Mouse (Mus musculus): ENCODE measurements at regions not wholly inside any gene's neighbourhood (a gene's known extent, or its start where the extent isn't known, plus 50 kb on each side); places are given as distances from the start of the nearest gene placed in this dataset.
A peak's percentile ranks its signal among the peaks of the same experiment; 100 is the strongest.

DNA sequence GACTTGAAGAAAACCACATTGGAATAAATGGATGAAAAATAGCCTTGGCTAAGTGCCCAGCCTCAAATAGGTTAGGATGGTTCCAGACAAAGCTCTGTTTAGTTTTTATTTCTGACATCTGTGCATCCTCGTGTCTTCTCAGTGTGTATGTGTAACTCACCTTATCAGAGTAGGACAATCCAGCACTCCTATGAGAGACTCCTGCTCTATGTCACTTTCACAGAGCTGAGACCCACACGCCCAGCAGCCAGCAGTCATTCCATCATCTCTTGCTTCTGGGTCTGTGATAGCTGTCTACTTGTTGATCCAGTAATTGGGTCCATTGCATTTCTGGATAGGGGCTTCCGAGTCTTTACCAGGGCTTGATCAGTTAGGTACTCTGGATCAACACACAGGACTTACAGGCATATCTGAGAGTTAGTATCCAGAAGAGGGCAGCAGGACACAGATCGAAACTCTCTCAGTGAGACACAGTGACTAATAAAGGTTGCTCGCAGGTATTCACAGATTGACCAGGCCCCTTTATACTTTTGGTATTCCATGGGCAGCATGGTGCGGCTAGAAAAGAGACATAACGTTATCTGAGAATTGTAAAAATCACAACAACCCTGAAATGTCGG, 286.3 kb upstream of the Fam92a start:
- no peak overlapping the region for H3K4me2 ChIP-seq (ENCODE audit: insufficient read depth, low read depth, poor library complexity, severe bottlenecking)
- TF ChIP-seq JUN (IDR thresholded peaks at IDR 0.05; ENCODE audit: insufficient read depth, low read depth, low read length) (no peak), RAD21 (IDR thresholded peaks at IDR 0.05; ENCODE audit: low read depth, low read length) (peak; percentile 22), SMC3 (IDR thresholded peaks at IDR 0.05; ENCODE audit: low read depth, low read length) (0 out of 2 replicates have a peak, but pooled peaks have one; percentile 5)
- no peak overlapping the region for H3K27ac ChIP-seq (ENCODE audit: insufficient read depth, low read depth)
- peak; percentile 7 for DNase-seq (ENCODE audit: extremely low read depth)
- in situ Hi-C loops (cut with MboI; ENCODE audit: low pct_ligation_motif_present, low pct_unique_long_range_greater_than_20kb, low sequenced_read_pairs): no loop called here
- dilution Hi-C loops (cut with MboI; ENCODE audit: extremely low pct_ligation_motif_present, extremely low pct_unique_long_range_greater_than_20kb, low sequenced_read_pairs): no loop called here
- no peaks in the 10 kb centered on the region for H3K27me3 ChIP-seq (replicated peaks)
- no peaks in the 10 kb centered on the region for H3K79me2 ChIP-seq (replicated peaks; ENCODE audit: control insufficient read depth, extremely low read depth, insufficient read depth, poor library complexity, severe bottlenecking)
- H3K36me3 ChIP-seq (replicated peaks in 1 of 2; ENCODE audit: control insufficient read depth in 1 of 2, insufficient read depth in 1 of 2, low read length in 1 of 2): no peaks in the 10 kb centered on the region
- no peak overlapping the region for H3K9ac ChIP-seq (ENCODE audit: insufficient read depth, low read depth)
- no peaks in the 10 kb centered on the region for H3K4me1 ChIP-seq (ENCODE audit: control insufficient read depth in 1 of 2, insufficient read depth in 2 of 2)
- H3K9me3 ChIP-seq (replicated peaks; ENCODE audit: low read length): no peaks in the 10 kb centered on the region
- no peak overlapping the region for H3K4me3 ChIP-seq (replicated peaks in 1 of 3; ENCODE audit: low read depth in 2 of 3, low read length in 2 of 3, poor library complexity in 1 of 3)

DNA sequence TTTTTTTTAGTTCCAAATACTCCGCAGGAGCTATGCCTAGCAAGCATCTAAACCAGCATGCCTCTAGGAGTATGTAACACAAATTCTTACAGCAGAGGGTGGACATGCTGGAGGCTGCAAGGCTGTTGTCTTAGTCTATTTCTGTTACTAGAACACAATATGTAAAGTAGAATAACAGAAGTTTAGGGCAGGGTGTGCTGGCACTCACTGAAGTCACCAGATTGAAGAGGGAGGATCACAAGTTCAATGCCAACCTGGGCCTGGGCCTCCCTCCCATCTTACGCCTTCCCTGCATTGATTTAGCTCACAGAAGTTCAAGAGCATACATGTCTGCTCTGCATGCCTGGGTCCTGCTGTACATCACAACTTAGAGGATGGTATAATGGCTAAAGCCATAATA, 280.3 kb upstream of the Fam92a start:
- no peak overlapping the region for H3K4me3 ChIP-seq (replicated peaks in 1 of 3; ENCODE audit: low read depth in 2 of 3, low read length in 2 of 3, poor library complexity in 1 of 3)
- no peak for DNase-seq (ENCODE audit: extremely low read depth)
- H3K36me3 ChIP-seq (replicated peaks in 1 of 2; ENCODE audit: control insufficient read depth in 1 of 2, insufficient read depth in 1 of 2, low read length in 1 of 2): no peaks in the 10 kb centered on the region
- no peaks in the 10 kb centered on the region for H3K79me2 ChIP-seq (replicated peaks; ENCODE audit: control insufficient read depth, extremely low read depth, insufficient read depth, poor library complexity, severe bottlenecking)
- in situ Hi-C loops (cut with MboI; ENCODE audit: low pct_ligation_motif_present, low pct_unique_long_range_greater_than_20kb, low sequenced_read_pairs) (no loop called here), dilution Hi-C loops (cut with MboI; ENCODE audit: extremely low pct_ligation_motif_present, extremely low pct_unique_long_range_greater_than_20kb, low sequenced_read_pairs) (no loop called here)
- H3K9ac ChIP-seq (ENCODE audit: insufficient read depth, low read depth): no peak overlapping the region
- H3K4me2 ChIP-seq (ENCODE audit: insufficient read depth, low read depth, poor library complexity, severe bottlenecking): no peak overlapping the region
- H3K27ac ChIP-seq (ENCODE audit: insufficient read depth, low read depth): no peak overlapping the region
- no peaks in the 10 kb centered on the region for H3K9me3 ChIP-seq (replicated peaks; ENCODE audit: low read length)
- TF ChIP-seq USF1 (IDR thresholded peaks at IDR 0.05; ENCODE audit: low read depth, low read length): no peak
- TF ChIP-seq TBP (conservative IDR thresholded peaks at IDR 0.05; ENCODE audit: low read depth, low read length): no peak
- TF ChIP-seq PAX5 (IDR thresholded peaks at IDR 0.05; ENCODE audit: low read length): no peak
- no peak for TF ChIP-seq MYC (IDR thresholded peaks at IDR 0.05; ENCODE audit: low read depth, low read length)
- TF ChIP-seq EP300 (IDR thresholded peaks at IDR 0.05; ENCODE audit: low read length): no peak
- TF ChIP-seq GABPA (IDR thresholded peaks at IDR 0.05; ENCODE audit: insufficient replicate concordance, low read depth, low read length): no peak
- no peak for TF ChIP-seq ZKSCAN1 (IDR thresholded peaks at IDR 0.05; ENCODE audit: borderline replicate concordance, low read depth, low read length)
- no peak for TF ChIP-seq NRF1 (IDR thresholded peaks at IDR 0.05; ENCODE audit: low read depth, low read length)
- no peak for TF ChIP-seq ETS1 (conservative IDR thresholded peaks at IDR 0.05; ENCODE audit: low read depth, low read length)
- TF ChIP-seq TCF12 (IDR thresholded peaks at IDR 0.05; ENCODE audit: low read depth, low read length): no peak
- no peaks in the 10 kb centered on the region for H3K27me3 ChIP-seq (replicated peaks)
- H3K4me1 ChIP-seq (ENCODE audit: control insufficient read depth in 1 of 2, insufficient read depth in 2 of 2): no peaks in the 10 kb centered on the region

DNA sequence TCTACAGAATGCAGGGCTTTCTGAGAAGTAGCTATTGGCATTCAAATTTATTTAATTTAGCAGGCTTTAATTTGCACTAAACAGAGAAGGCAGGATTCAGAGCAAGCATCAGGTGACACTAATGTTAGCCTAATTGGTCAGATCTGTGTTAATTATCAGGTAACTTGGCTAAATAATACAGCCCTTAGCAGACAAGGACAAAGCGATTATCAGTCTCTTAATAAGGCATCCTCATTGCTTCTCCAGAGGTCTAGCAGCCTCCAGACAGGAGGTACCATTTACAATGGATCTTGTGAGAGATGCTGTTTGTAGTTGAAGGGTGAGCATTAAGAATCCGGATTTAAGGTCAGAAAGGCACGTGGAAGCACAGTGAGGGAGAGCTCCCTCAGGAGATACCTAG, 253.7 kb upstream of the Fam92a start:
- Histone ChIP-seq H3K4me1 (ENCODE audit: control insufficient read depth in 1 of 2, insufficient read depth in 2 of 2) (no peaks in the 10 kb centered on the region), H3K36me3 (replicated peaks in 1 of 2; ENCODE audit: control insufficient read depth in 1 of 2, insufficient read depth in 1 of 2, low read length in 1 of 2) (no peaks in the 10 kb centered on the region), H3K9ac (ENCODE audit: insufficient read depth, low read depth) (no peak overlapping the region), H3K27me3 (replicated peaks) (no peaks in the 10 kb centered on the region), H3K4me2 (ENCODE audit: insufficient read depth, low read depth, poor library complexity, severe bottlenecking) (no peak overlapping the region), H3K4me3 (replicated peaks in 1 of 3; ENCODE audit: low read depth in 2 of 3, low read length in 2 of 3, poor library complexity in 1 of 3) (no peak overlapping the region), H3K9me3 (replicated peaks; ENCODE audit: low read length) (no peaks in the 10 kb centered on the region), H3K79me2 (replicated peaks; ENCODE audit: control insufficient read depth, extremely low read depth, insufficient read depth, poor library complexity, severe bottlenecking) (no peaks in the 10 kb centered on the region), H3K27ac (ENCODE audit: insufficient read depth, low read depth) (no peak overlapping the region)
- TF ChIP-seq RAD21 (IDR thresholded peaks at IDR 0.05; ENCODE audit: low read depth, low read length): no peak
- TF ChIP-seq NELFE (IDR thresholded peaks at IDR 0.05; ENCODE audit: low read depth, low read length): no peak
- TF ChIP-seq PAX5 (IDR thresholded peaks at IDR 0.05; ENCODE audit: low read length): no peak
- no peak for TF ChIP-seq USF2 (conservative IDR thresholded peaks at IDR 0.05; ENCODE audit: low read depth, low read length)
- TF ChIP-seq CHD2 (IDR thresholded peaks at IDR 0.05; ENCODE audit: low read length): no peak
- TF ChIP-seq IRF4 (IDR thresholded peaks at IDR 0.05; ENCODE audit: low read depth, low read length): no peak
- no peak for TF ChIP-seq HCFC1 (IDR thresholded peaks at IDR 0.05; ENCODE audit: low read depth, low read length)
- no peak for TF ChIP-seq E2F4 (IDR thresholded peaks at IDR 0.05; ENCODE audit: insufficient replicate concordance, low read depth, low read length)
- TF ChIP-seq NRF1 (IDR thresholded peaks at IDR 0.05; ENCODE audit: low read depth, low read length): no peak
- TF ChIP-seq MEF2A (IDR thresholded peaks at IDR 0.05; ENCODE audit: borderline replicate concordance, low read depth, low read length): no peak
- TF ChIP-seq ZC3H11A (IDR thresholded peaks at IDR 0.05; ENCODE audit: low read depth, low read length): no peak
- no peak for TF ChIP-seq MXI1 (IDR thresholded peaks at IDR 0.05; ENCODE audit: low read depth, low read length)
- TF ChIP-seq SIN3A (IDR thresholded peaks at IDR 0.05; ENCODE audit: low read length): no peak
- no peak for TF ChIP-seq EP300 (IDR thresholded peaks at IDR 0.05; ENCODE audit: low read length)
- no peak for TF ChIP-seq KAT2A (IDR thresholded peaks at IDR 0.05; ENCODE audit: insufficient replicate concordance, low read length)
- no peak for DNase-seq (ENCODE audit: extremely low read depth)
- dilution Hi-C loops (cut with MboI; ENCODE audit: extremely low pct_ligation_motif_present, extremely low pct_unique_long_range_greater_than_20kb, low sequenced_read_pairs) (no loop called here), in situ Hi-C loops (cut with MboI; ENCODE audit: low pct_ligation_motif_present, low pct_unique_long_range_greater_than_20kb, low sequenced_read_pairs) (no loop called here)
